Mouse (Mus musculus) thymus, adult 2 months (tissue): ENCODE measurements around the gene Zbed5.
"Not testable (repeated sequence)": the region's sequence is repeated elsewhere in the genome, so short reads cannot be mapped to it uniquely, and the experiment has no call there.

Experiments
- CTCF ChIP-seq: fragments of 200-500 bp; IDR thresholded peaks from 2 replicates; pipeline ENCODE4 v1.5.1; 2012; ENCODE audit warnings: mild to moderate bottlenecking, control low read depth, low read length, moderate library complexity, borderline replicate concordance; ENCODE audit not compliant: control insufficient read depth, poor library complexity, insufficient read depth; ENCODE audit errors: extremely low read depth
- POLR2A ChIP-seq: fragments of 200-500 bp; IDR thresholded peaks from 2 replicates; pipeline ENCODE4 v1.6.1; 2012; ENCODE audit warnings: mild to moderate bottlenecking, low read length, control low read depth, moderate library complexity; ENCODE audit not compliant: control insufficient read depth, poor library complexity, insufficient read depth; ENCODE audit errors: extremely low read depth

- not testable (repeated sequence) for TF ChIP-seq POLR2A, CTCF
These were observed 20.0 kb downstream of the Zbed5 start for GRCm38 (mm10) chr5:129915491-129915890.
